Mouse (Mus musculus) hindbrain, embryonic 16.5 days (tissue): ENCODE measurements around the gene Gm5105. TPM values are rescaled to one million over a fixed set of nuclear protein-coding genes. Genes with fewer than 3 reads are reported as not detected.

Experiments used
- ATAC-seq: fragments of 200-750 bp; cut with Nextera tagmentation; 2 replicates; pipeline ENCODE4 v1.8.0; 2017; ENCODE audit warnings: moderate TSS enrichment, moderate library complexity
- H3K27ac ChIP-seq: fragments of 300-500 bp; sonication (generic); 2 replicates; pipeline ENCODE4 v1.5.1; 2014; ENCODE audit warnings: low read depth, mild to moderate bottlenecking, control low read depth, low read length, moderate library complexity
- H3K27me3 ChIP-seq: fragments of 300-500 bp; sonication (generic); replicated peaks from 2 replicates; pipeline ENCODE4 v1.6.1; 2014; ENCODE audit warnings: low read length; ENCODE audit not compliant: control insufficient read depth, insufficient read depth
- H3K36me3 ChIP-seq: fragments of 300-500 bp; sonication (generic); 2 replicates; pipeline ENCODE4 v1.6.1; 2014; ENCODE audit warnings: mild to moderate bottlenecking, low read length, moderate library complexity, mixed read lengths; ENCODE audit not compliant: control insufficient read depth, insufficient read depth
- H3K4me1 ChIP-seq: fragments of 300-500 bp; sonication (generic); 2 replicates; pipeline ENCODE4 v1.6.1; 2014; ENCODE audit warnings: low read depth, low read length; ENCODE audit not compliant: control insufficient read depth, insufficient read depth
- H3K4me2 ChIP-seq: fragments of 300-500 bp; sonication (generic); 2 replicates; pipeline ENCODE4 v1.6.1; 2014; ENCODE audit warnings: mild to moderate bottlenecking, low read length, control low read depth, moderate library complexity
- H3K4me3 ChIP-seq: fragments of 300-500 bp; sonication (generic); 2 replicates; pipeline ENCODE4 v1.5.1; 2014; ENCODE audit warnings: mild to moderate bottlenecking, low read length, control low read depth, moderate library complexity
- H3K9ac ChIP-seq: fragments of 300-500 bp; sonication (generic); 2 replicates; pipeline ENCODE4 v1.6.1; 2014; ENCODE audit warnings: low read depth, mild to moderate bottlenecking, control low read depth, low read length, moderate library complexity
- H3K9me3 ChIP-seq: fragments of 300-500 bp; sonication (generic); 2 replicates; pipeline ENCODE4 v1.6.1; 2014; ENCODE audit warnings: mild to moderate bottlenecking, low read length, moderate library complexity; ENCODE audit not compliant: control insufficient read depth
- WGBS: fragments of 180-500 bp; shearing (Covaris S2); extraction: QIAGEN DNeasy Blood & Tissue Kit; methylation state at CpG from one replicate; pipeline ENCODE4 v1.1.7; 2014; 5-methylcytosine and 5-hydroxymethylcytosine counted together
- polyA plus RNA-seq: library from polyadenylated mRNA; unstranded; fragments of >200 nt; fragmentation: Nextera tagmentation; extraction: Ambion mirVana; gene quantifications from 2 replicates; pipeline ENCODE4 v1.2.1, GENCODE M21; 2015

The Gm5105 gene
- polyA plus RNA-seq, 1 experiment from 2014 or later, result 0.20 TPM

DNA sequence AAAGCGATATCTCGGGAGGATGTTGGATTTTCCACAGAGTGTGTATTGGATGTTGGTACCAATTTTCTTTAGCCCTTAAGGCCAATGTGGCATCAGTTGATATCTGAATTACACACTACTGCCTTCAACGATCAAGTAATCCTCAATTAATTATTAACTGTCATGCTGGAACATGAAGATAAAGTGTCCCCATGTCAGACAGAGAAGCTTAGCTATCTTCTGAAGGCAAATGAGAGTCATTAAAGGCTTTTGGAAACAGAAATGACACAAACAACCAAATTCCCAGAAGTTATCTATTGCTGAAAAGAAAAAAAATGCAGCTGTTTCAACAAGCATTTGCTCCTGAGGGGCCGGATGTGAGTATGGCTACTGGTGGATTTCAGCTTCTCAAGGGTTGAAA, 45.2 kb downstream of the Gm5105 start:
- Histone ChIP-seq H3K4me2 (no peak overlapping the region), H3K4me3 (no peak overlapping the region), H3K4me1 (0 out of 2 replicates have a peak, but pooled peaks cover 3% of the 10 kb centered on the region), H3K9ac (no peak overlapping the region), H3K27me3 (no peaks in the 10 kb centered on the region), H3K36me3 (no peaks in the 10 kb centered on the region), H3K9me3 (no peaks in the 10 kb centered on the region), H3K27ac (no peak overlapping the region)
- ATAC-seq, result no peak
- 86% methylated on average over 4 of the region's 4 CpGs for WGBS

DNA sequence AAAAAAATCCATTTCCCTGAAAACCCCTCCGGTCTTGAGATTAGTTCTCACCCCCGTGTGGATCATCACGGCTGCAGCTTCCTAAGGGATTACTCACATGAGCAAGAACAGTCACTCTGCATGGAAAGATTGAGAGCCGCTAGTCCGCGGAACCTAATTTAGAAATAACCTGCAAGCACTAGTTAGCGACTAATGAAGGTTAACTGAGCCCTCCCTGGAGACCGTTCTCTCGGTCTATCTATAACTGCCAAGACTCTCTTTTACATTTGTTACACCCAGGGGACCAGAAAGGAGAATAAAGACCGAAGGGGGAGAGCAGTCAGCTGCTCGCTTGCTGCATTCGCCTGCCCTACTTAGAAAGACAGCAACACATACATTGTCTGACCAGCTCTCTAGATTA, 50.4 kb downstream of the Gm5105 start:
- Histone ChIP-seq H3K4me2 (peak overlapping the region; percentile 43), H3K9me3 (no peaks in the 10 kb centered on the region), H3K27me3 (no peaks in the 10 kb centered on the region), H3K9ac (no peak overlapping the region), H3K4me1 (no peaks in the 10 kb centered on the region), H3K4me3 (peak overlapping the region; percentile 11), H3K36me3 (no peaks in the 10 kb centered on the region), H3K27ac (0 out of 2 replicates have a peak overlapping the region, but pooled peaks have one; percentile 5)
- ATAC-seq, result peak; percentile 84
- WGBS, result 57% methylated on average over 12 of the region's 12 CpGs

DNA sequence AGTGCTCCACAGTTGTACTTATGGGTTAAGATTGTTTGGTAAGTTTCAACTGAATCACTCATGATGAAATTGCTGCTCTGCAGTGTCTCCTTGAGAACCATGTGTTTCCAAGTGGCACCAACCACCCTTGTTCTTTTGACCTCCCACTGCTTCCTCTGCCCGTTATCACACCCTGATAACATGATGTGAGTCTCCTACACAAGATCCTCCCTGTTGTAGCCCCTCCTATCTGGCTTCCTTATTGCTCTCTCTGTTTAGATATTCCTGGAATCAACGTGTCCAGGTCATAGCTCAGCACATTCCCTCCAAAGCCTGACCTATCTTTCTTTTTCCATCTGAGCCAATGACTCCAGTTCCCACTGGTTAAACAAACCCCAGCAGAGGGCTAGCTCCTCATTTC, 52.5 kb downstream of the Gm5105 start:
- Histone ChIP-seq H3K4me1 (no peaks in the 10 kb centered on the region), H3K27ac (no peak overlapping the region), H3K36me3 (no peaks in the 10 kb centered on the region), H3K9me3 (no peaks in the 10 kb centered on the region), H3K4me2 (no peak overlapping the region), H3K4me3 (no peak overlapping the region), H3K27me3 (no peaks in the 10 kb centered on the region), H3K9ac (no peak overlapping the region)
- ATAC-seq, result no peak
- 72% methylated on average over 2 of the region's 2 CpGs for WGBS

DNA sequence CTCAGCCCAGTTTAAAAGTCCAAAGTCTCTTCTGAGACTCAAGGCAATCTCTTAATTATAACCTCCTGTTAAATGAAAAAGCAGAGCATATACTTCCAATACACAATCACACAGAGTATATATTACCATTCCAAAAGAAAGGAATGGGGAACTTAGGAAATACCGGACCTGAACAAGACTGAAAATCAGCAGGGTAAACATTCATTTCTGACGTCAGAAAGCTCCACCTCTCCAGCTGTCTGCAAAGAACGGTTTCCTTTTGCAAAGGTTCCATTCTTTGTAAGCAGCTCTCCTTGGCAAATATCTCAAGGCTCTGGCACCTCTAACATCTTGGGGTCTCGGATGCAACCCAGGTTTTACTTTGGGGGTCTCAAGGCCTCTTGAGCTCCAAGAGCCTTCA, 54.8 kb downstream of the Gm5105 start:
- no peak for ATAC-seq
- WGBS, result 65% methylated on average over 4 of the region's 4 CpGs
- Histone ChIP-seq H3K4me3 (no peak overlapping the region), H3K9ac (no peak overlapping the region), H3K27ac (no peak overlapping the region), H3K9me3 (no peaks in the 10 kb centered on the region), H3K4me1 (no peaks in the 10 kb centered on the region), H3K4me2 (no peak overlapping the region), H3K36me3 (no peaks in the 10 kb centered on the region), H3K27me3 (no peaks in the 10 kb centered on the region)

DNA sequence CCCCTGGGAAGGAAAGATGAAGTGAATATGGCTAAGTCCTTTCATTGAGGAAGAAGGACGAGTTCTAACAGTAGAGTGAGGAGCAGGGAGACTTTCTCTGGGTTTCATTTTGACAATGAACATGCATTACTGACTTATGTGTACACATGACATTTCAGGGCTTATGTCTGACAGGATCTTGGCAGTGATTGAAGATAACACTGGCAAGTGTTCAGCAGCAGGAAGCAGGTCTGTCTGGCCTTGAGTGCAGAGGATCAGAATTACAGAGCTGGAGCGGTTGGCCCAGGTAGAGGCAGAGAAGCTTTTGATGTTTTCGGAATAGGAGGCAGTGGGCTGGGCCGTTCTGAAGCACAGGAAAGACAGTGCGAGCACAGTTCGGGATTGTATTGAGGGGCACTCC, 59.0 kb downstream of the Gm5105 start:
- WGBS, result 81% methylated on average over 6 of the region's 6 CpGs
- Histone ChIP-seq H3K27me3 (no peaks in the 10 kb centered on the region), H3K4me3 (no peak overlapping the region), H3K36me3 (no peaks in the 10 kb centered on the region), H3K9ac (no peak overlapping the region), H3K4me2 (no peak overlapping the region), H3K27ac (no peak overlapping the region), H3K4me1 (no peaks in the 10 kb centered on the region), H3K9me3 (peaks cover 5% of the 10 kb centered on the region)
- no peak for ATAC-seq

DNA sequence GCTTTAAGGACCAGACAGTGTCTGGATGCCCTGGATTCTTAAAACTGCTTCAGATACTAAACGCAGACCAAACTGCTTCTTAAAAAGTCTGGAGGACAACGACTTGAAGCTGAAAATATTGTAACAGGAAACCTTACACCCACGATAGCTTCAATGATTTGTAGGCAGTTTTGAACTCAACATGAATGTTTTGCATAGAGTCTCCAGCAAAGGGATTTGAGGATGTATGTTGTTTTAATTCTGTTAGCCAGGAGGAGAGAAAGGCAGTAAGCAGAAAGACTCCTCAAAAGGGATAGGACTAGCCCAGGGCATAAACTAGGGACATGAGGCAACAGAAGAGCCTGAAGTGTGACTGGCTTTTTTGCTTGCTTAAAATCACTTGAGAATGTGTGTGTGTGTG, 60.3 kb downstream of the Gm5105 start:
- Histone ChIP-seq H3K4me1 (no peaks in the 10 kb centered on the region), H3K9me3 (peaks cover 5% of the 10 kb centered on the region), H3K4me2 (no peak overlapping the region), H3K9ac (no peak overlapping the region), H3K27ac (no peak overlapping the region), H3K27me3 (no peaks in the 10 kb centered on the region), H3K4me3 (no peak overlapping the region), H3K36me3 (no peaks in the 10 kb centered on the region)
- no peak for ATAC-seq
- 85% methylated on average over 3 of the region's 3 CpGs for WGBS

DNA sequence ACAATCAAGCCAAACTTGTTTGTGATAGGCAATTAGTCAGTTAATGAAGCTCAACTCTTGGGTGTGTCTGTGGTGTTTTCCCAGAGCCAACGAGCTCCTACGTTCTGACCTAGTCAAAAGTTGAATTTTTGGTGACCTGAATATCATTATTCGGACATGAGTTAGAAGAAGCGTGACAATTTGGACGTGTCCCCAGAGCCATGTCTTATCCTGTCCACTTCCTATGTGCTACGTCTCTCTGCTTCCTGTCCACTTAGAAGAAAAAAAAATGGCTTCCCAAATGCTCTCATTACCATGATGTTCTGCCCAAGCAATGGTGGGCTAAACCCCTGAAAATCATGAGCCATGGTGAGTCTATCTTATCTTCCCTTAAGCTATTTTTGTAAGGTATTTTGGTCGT, 63.9 kb downstream of the Gm5105 start:
- H3K27me3 ChIP-seq, result no peaks in the 10 kb centered on the region
- H3K9ac ChIP-seq, result no peak overlapping the region
- no peaks in the 10 kb centered on the region for H3K36me3 ChIP-seq
- H3K4me2 ChIP-seq, result no peak overlapping the region
- no peak overlapping the region for H3K4me3 ChIP-seq
- WGBS, result 92% methylated on average over 7 of the region's 7 CpGs
- peaks cover 5% of the 10 kb centered on the region for H3K9me3 ChIP-seq
- no peaks in the 10 kb centered on the region; the same call in 1 of the 2 replicates for H3K4me1 ChIP-seq
- no peak for ATAC-seq
- no peak overlapping the region for H3K27ac ChIP-seq

DNA sequence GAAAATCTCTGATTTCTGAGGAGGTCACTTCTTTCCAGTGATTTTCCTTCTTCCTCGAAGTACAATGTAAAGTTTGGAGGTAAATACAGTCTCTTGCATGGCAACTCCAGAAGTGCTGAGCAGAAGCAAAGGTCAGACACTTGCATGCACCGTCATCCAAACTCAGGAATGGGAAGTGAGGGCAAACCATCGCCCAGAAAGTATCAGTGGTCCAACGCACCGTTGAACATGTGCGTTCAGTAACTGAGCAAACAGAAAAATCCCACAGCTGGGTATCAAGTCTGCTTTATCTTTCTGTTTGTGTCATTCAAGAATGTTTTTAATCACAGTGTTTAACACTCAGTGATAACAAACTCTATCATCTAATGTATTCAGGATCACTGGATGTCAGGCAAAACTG, 64.6 kb downstream of the Gm5105 start:
- Histone ChIP-seq H3K27ac (no peak overlapping the region), H3K9me3 (peaks cover 5% of the 10 kb centered on the region), H3K36me3 (no peaks in the 10 kb centered on the region), H3K4me1 (no peaks in the 10 kb centered on the region; the same call in 1 of the 2 replicates), H3K4me3 (no peak overlapping the region), H3K27me3 (no peaks in the 10 kb centered on the region), H3K4me2 (no peak overlapping the region), H3K9ac (no peak overlapping the region)
- ATAC-seq, result no peak
- WGBS, result 80% methylated on average over 6 of the region's 6 CpGs

DNA sequence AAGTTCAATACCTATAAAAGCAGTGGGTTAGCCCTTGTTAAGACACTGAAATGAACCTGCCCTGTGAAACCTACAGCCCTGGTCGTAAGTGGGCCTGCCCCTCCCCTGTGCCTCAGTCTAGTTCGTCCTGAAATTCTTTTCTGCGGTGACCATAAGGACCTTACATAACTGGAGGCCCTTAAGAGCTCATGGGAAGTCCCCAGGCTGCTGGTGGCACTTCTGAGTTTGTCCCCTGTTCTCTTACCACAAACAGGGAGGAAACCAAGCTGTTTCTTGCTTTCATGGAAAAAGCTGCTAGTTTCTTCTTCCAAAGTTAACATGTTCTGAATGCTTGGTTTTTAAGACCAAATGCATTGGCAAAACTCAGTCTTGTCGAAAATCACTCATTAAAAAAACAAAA, 65.3 kb downstream of the Gm5105 start:
- Histone ChIP-seq H3K9me3 (peaks cover 5% of the 10 kb centered on the region), H3K4me2 (no peak overlapping the region), H3K4me3 (no peak overlapping the region), H3K27ac (no peak overlapping the region), H3K4me1 (no peaks in the 10 kb centered on the region; the same call in 1 of the 2 replicates), H3K36me3 (no peaks in the 10 kb centered on the region), H3K27me3 (no peaks in the 10 kb centered on the region), H3K9ac (no peak overlapping the region)
- WGBS, result 82% methylated on average over 4 of the region's 4 CpGs
- no peak for ATAC-seq

DNA sequence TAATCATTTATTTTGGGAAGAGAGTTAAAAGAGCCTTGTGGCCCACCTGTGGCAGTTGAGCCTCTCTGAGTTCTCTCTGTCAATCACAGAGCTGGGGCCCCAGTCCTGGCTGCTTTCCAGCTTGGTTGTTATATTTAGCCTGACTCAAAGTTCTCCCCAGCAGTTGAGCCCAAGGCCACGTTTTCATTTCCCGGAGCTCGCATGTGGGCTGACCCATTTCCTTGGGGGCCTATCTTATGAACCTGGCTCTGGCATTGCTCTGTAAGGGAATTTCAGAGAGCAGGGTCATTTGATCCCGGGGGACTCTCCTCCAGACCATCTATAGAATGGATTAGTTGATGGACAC, 66.5 kb downstream of the Gm5105 start:
- WGBS, result 76% methylated on average over 4 of the region's 4 CpGs

More for the DNA sequence above, 66.5 kb downstream of the Gm5105 start:
- Histone ChIP-seq H3K9ac (no peak overlapping the region), H3K36me3 (no peaks in the 10 kb centered on the region), H3K4me3 (no peak overlapping the region), H3K4me1 (no peaks in the 10 kb centered on the region; the same call in 1 of the 2 replicates), H3K9me3 (peaks cover 5% of the 10 kb centered on the region), H3K27me3 (no peaks in the 10 kb centered on the region), H3K27ac (no peak overlapping the region), H3K4me2 (no peak overlapping the region)
- no peak for ATAC-seq
